Mouse (Mus musculus) stomach, embryonic 14.5 days (tissue): Measurements from ENCODE around the gene Wrap53. TPM values are rescaled to one million over a fixed set of nuclear protein-coding genes. Genes with fewer than 3 reads are reported as not detected.

Source experiments
- ATAC-seq: fragments of 200-750 bp; cut with Nextera tagmentation; 2 replicates; pipeline ENCODE4 v1.8.0; 2017; ENCODE audit warnings: low read depth, moderate TSS enrichment; ENCODE audit not compliant: insufficient number of reproducible peaks, insufficient read depth, low FRiP score
- H3K27ac ChIP-seq: fragments of 300-500 bp; sonication (generic); 2 replicates; pipeline ENCODE4 v1.5.1; 2014; ENCODE audit warnings: mild to moderate bottlenecking, low read length, moderate library complexity, mixed read lengths
- H3K27me3 ChIP-seq: fragments of 300-500 bp; sonication (generic); 2 replicates; pipeline ENCODE4 v1.6.1; 2014; ENCODE audit warnings: low read length, control low read depth, mixed read lengths; ENCODE audit not compliant: control insufficient read depth, insufficient read depth
- H3K36me3 ChIP-seq: fragments of 300-500 bp; sonication (generic); 2 replicates; pipeline ENCODE4 v1.6.1; 2014; ENCODE audit warnings: mild to moderate bottlenecking, control low read depth, low read length, moderate library complexity, mixed read lengths; ENCODE audit not compliant: control insufficient read depth, insufficient read depth
- H3K4me1 ChIP-seq: fragments of 300-500 bp; sonication (generic); 2 replicates; pipeline ENCODE4 v1.6.1; 2014; ENCODE audit warnings: low read length, control low read depth, mixed read lengths; ENCODE audit not compliant: control insufficient read depth, insufficient read depth
- H3K4me2 ChIP-seq: fragments of 300-500 bp; sonication (generic); replicated peaks from 2 replicates; pipeline ENCODE4 v1.6.1; 2014; ENCODE audit warnings: low read depth, low read length, control low read depth
- H3K4me3 ChIP-seq: fragments of 300-500 bp; sonication (generic); 2 replicates; pipeline ENCODE4 v1.5.1; 2014; ENCODE audit warnings: low read depth, low read length, control low read depth
- H3K9ac ChIP-seq: fragments of 300-500 bp; sonication (generic); replicated peaks from 2 replicates; pipeline ENCODE4 v1.6.1; 2014; ENCODE audit warnings: low read depth, mild to moderate bottlenecking, control low read depth, low read length, moderate library complexity, mixed read lengths
- H3K9me3 ChIP-seq: fragments of 300-500 bp; sonication (generic); 2 replicates; pipeline ENCODE4 v1.6.1; 2016; ENCODE audit warnings: low read depth, low read length, control low read depth; ENCODE audit not compliant: control insufficient read depth
- WGBS: fragments of 180-500 bp; shearing (Covaris S2); extraction: QIAGEN DNeasy Blood & Tissue Kit; methylation state at CpG from one replicate; pipeline ENCODE4 v1.1.7; 2014; 5-methylcytosine and 5-hydroxymethylcytosine counted together
- polyA plus RNA-seq: library from polyadenylated mRNA; unstranded; fragments of >200 nt; fragmentation: Nextera tagmentation; extraction: Ambion mirVana; gene quantifications from 2 replicates; pipeline ENCODE4 v1.2.1, GENCODE M21; 2014

The Wrap53 gene
- polyA plus RNA-seq, 1 experiment from 2014 or later, result 22.1 TPM

DNA sequence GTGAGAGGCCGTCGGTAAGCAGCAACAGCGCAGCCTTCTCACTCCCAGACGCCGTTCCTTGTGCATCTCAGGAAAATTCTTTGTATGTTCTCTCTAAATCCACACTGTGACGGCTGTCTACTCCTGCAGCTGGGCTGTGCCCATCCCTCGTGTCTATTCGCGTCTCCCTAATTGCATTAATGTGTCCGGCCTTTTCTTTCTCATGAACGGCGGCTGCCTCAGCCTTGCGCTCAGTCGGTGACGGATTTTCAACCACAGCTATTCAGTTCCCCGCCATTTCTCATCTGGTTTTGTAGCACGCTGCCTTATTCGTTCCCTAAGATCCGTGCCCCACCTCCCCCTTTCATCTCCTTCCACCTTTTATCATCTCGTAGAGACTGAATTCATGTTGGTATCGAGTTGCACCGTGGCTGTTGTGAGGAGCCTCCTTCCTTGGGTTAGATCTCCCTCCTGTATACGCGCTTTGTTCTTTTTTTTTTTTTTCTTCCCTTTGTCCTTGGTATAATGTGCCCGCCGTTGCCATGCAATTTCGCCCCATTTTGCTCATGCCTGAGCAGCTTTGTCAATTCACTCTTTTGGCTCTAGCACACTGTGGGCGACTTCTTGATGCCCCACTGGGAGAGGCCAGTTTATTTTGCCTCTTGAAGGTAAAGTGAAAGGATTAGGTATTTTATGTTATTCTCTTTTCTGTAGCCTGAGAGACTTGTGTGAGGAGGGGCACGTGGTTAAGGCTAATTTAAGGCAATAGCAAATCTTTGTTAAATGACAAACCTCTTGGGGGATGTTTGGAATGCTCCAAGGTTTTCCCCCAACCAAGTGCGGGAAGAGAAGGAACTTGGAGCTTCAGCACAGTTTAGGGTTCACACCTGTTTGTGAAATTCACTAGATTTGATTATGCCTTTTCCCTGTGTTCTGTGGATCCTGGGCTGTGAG is 52.7 kb downstream of the Wrap53 start:
- Histone ChIP-seq H3K9me3 (no peaks in the 10 kb centered on the region), H3K27ac (no peak overlapping the region), H3K36me3 (no peaks in the 10 kb centered on the region), H3K4me2 (peak overlapping the region; percentile 45), H3K27me3 (no peaks in the 10 kb centered on the region), H3K9ac (no peak overlapping the region), H3K4me1 (no peaks in the 10 kb centered on the region), H3K4me3 (peak overlapping the region; percentile 11)
- ATAC-seq, result peak; percentile 49; the same call in 1 of the 2 replicates
- WGBS, result 14% methylated on average over 30 of the region's 30 CpGs

DNA sequence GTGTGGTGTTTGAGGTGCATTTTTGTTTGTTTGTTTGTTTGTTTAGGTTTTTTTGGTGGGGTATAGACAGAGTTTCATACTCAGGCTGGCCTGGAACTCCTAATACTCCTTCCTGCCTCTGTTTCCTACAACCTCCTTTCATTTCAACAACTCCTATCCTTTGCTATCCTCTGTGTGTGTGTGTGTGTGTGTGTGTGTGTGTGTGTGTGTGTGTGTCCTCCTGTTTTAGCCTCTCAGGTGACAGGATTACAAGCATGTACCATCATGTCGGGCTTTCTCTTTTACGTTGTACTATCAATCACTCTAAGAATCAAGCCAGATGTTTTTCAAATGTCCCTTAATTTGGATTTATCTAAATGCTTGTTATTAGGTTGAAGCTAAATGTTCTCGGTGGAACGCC is 53.4 kb downstream of the Wrap53 start:
- 39% methylated on average over 4 of the region's 4 CpGs for WGBS
- Histone ChIP-seq H3K27ac (no peak overlapping the region), H3K4me2 (peak overlapping the region; percentile 45), H3K9me3 (no peaks in the 10 kb centered on the region), H3K9ac (no peak overlapping the region), H3K4me1 (no peaks in the 10 kb centered on the region), H3K36me3 (no peaks in the 10 kb centered on the region), H3K27me3 (no peaks in the 10 kb centered on the region), H3K4me3 (peak overlapping the region; percentile 11; the same call in 1 of the 2 replicates)
- ATAC-seq, result no peak

DNA sequence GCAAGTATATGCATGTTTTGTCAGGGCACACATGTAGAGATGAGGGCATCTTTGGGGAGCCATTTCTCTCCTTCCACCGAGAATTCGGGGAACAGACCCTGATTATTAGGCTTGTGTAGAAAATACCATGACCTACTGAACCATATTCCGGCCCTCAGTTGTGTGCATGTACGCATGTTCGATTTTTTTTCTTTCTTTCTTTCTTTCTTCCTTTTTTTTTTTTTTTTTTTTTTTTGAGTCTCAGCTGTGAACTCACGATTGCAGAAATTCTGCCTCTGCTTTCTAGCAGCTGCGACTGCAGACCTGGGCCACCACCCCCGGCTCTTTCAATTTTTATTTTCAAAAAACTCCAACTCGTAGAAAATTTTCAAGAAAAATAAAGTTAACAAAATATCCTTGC is 54.4 kb downstream of the Wrap53 start:
- no peak overlapping the region for H3K27ac ChIP-seq
- H3K9ac ChIP-seq, result no peak overlapping the region
- no peaks in the 10 kb centered on the region for H3K4me1 ChIP-seq
- H3K9me3 ChIP-seq, result no peaks in the 10 kb centered on the region
- H3K4me2 ChIP-seq, result no peak overlapping the region
- H3K4me3 ChIP-seq, result no peak overlapping the region
- H3K27me3 ChIP-seq, result no peaks in the 10 kb centered on the region
- H3K36me3 ChIP-seq, result no peaks in the 10 kb centered on the region
- ATAC-seq, result no peak
- 83% methylated on average over 9 of the region's 9 CpGs for WGBS

DNA sequence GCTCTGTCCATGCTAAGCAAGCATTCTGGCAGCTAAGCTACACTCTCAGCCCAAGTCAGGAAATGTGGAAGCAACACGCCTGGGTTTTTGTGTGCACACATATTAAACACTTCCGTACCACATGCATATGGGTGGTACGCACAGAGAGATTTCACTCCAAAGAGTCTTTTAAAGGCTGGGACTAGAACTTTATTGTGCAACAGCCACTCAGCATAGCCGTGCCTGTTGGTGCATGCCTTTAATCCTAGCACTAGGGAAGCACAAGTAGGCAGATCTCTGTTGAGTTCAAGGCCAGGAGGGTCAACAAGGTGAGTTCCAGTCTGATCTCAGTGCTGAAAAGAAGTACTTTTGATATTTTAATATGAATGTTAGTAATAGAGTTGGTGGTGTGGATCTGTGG is 56.4 kb downstream of the Wrap53 start:
- no peaks in the 10 kb centered on the region for H3K4me1 ChIP-seq
- H3K9me3 ChIP-seq, result no peaks in the 10 kb centered on the region
- H3K27me3 ChIP-seq, result no peaks in the 10 kb centered on the region
- 81% methylated on average over 4 of the region's 4 CpGs for WGBS
- no peak overlapping the region for H3K9ac ChIP-seq
- no peaks in the 10 kb centered on the region for H3K36me3 ChIP-seq
- no peak overlapping the region for H3K4me2 ChIP-seq
- ATAC-seq, result no peak
- H3K4me3 ChIP-seq, result no peak overlapping the region
- H3K27ac ChIP-seq, result no peak overlapping the region

DNA sequence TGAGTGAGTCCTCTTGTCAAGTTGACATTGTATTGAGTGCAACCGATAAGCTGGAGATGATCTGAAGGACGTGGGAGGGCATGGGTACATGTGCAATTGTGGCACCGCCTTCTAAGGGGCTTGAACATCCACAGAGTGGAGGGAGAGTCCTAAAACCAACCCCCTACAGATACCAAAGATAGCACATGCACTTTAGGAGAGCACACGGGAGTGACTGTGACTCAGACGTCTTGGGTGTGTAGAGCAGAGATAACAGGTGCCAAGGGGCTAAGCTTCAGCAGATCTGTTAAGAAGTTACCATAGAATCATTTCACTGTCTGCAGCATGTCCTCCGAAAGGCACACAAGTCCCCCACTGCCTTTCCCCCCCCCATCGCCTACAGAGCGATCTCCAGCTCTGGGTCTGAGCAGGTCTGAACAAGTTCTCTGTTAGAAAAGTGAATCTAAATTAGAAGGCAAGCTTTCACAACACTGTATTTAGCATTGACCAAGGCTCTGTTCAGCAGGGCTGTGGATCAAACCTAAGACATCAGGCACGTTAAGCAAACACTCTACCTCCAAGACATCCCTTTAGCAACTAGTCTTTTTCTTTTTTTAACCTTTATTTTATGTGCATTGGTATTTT is 58.4 kb downstream of the Wrap53 start:
- H3K27me3 ChIP-seq, result no peaks in the 10 kb centered on the region
- H3K9me3 ChIP-seq, result no peaks in the 10 kb centered on the region
- no peaks in the 10 kb centered on the region for H3K4me1 ChIP-seq
- no peak overlapping the region for H3K4me2 ChIP-seq
- 80% methylated on average over 9 of the region's 9 CpGs for WGBS
- H3K4me3 ChIP-seq, result no peak overlapping the region
- no peak for ATAC-seq
- H3K36me3 ChIP-seq, result no peaks in the 10 kb centered on the region
- H3K9ac ChIP-seq, result no peak overlapping the region
- no peak overlapping the region for H3K27ac ChIP-seq

DNA sequence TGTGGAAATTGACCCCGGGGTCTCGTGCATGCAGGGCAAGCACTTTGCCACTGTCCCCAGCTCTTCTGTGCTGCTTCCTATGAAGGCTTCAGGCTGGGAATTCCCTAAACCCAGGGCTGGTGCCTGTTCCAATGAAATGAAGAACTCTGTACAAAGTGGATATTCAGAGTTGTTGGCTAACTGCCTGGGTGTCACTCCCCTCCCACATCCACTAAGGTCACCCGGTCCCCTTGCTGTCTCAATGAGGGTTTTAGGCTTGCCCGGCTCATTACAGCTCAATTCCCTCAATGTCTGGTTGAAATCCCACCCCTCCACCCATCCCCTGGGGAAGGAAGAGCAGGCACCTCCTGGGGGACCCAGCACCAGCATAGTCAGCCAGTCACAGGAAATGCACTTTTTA is 60.1 kb downstream of the Wrap53 start:
- WGBS, result 78% methylated on average over 4 of the region's 4 CpGs
- H3K9me3 ChIP-seq, result no peaks in the 10 kb centered on the region
- no peak overlapping the region for H3K4me2 ChIP-seq
- no peak for ATAC-seq
- H3K9ac ChIP-seq, result no peak overlapping the region
- H3K4me3 ChIP-seq, result no peak overlapping the region
- no peaks in the 10 kb centered on the region for H3K36me3 ChIP-seq
- no peaks in the 10 kb centered on the region for H3K4me1 ChIP-seq
- H3K27me3 ChIP-seq, result no peaks in the 10 kb centered on the region
- no peak overlapping the region for H3K27ac ChIP-seq

DNA sequence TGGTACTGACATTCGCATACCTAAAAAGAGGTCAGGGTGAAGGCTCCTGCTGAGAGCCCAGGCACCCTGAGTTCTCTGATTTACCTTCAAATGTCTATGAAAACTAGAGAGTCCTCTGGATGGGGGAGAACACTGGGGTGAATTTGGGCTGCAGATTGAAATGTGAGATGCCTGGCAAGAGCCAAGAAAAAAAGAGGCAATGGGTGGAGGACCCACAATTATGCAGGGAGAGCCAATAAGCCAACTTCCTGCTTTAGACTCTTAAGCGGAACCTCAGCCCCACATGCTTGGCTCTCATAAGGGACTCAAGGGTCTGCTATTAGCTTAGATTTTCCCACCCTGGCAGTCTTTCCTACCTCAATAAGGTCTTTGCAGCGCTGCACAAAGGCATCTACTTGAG is 63.4 kb downstream of the Wrap53 start:
- Histone ChIP-seq H3K4me1 (no peaks in the 10 kb centered on the region), H3K9ac (no peak overlapping the region), H3K4me2 (no peak overlapping the region), H3K9me3 (no peaks in the 10 kb centered on the region), H3K36me3 (no peaks in the 10 kb centered on the region), H3K27me3 (no peaks in the 10 kb centered on the region), H3K4me3 (no peak overlapping the region), H3K27ac (no peak overlapping the region)
- 60% methylated on average over 3 of the region's 3 CpGs for WGBS
- ATAC-seq, result no peak

DNA sequence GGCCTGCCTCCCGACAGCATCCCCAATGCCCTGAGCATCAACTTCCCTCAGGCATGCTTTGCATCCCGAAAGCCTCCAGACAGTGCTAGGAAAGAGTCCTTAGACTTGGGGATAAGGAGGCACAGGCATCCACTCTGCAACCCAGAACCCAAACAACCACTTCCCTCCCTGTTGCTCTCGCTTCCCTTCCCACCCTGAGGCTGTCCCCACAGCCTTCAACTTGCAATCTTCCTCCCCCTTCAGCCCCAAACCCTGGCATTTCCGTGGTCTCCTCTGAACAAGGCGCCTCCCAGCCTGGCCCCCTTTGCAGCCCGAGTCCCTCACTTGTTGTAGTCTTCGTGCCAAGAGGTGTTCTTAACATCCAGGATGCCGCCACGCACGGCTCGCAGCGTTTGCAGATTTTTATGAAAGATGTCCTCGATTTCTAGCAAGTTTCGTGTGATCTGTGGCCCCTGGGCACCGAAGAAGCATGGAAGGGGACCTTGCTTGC is 63.9 kb downstream of the Wrap53 start:
- no peak overlapping the region for H3K9ac ChIP-seq
- no peaks in the 10 kb centered on the region for H3K27me3 ChIP-seq
- WGBS, result 62% methylated on average over 15 of the region's 15 CpGs
- no peak for ATAC-seq
- no peak overlapping the region for H3K27ac ChIP-seq
- H3K36me3 ChIP-seq, result no peaks in the 10 kb centered on the region
- no peak overlapping the region for H3K4me3 ChIP-seq
- H3K4me1 ChIP-seq, result no peaks in the 10 kb centered on the region
- no peaks in the 10 kb centered on the region for H3K9me3 ChIP-seq
- H3K4me2 ChIP-seq, result no peak overlapping the region
